Mouse (Mus musculus) left cerebral cortex, adult 8-10 months (tissue): ENCODE data around the gene Snf8. TPM values are rescaled to one million over a fixed set of nuclear protein-coding genes. Genes with fewer than 3 reads are reported as not detected.

ENCODE experiments used
- DNase-seq, 2 experiments: peaks; one replicate each; pipeline ENCODE4 v3.0.0; 2022; ENCODE audit warnings: low spot score in 2 of 2
- total RNA-seq, 4 experiments: library from RNA; stranded (reverse); gene quantifications; 2 replicates each; pipeline ENCODE4 v1.2.4; 2022

The Snf8 gene
- 100 to 1,000 TPM in 3 of 4 experiments, 10 to 100 TPM in 1; 98.4 to 106 (median 103) TPM for total RNA-seq

DNA sequence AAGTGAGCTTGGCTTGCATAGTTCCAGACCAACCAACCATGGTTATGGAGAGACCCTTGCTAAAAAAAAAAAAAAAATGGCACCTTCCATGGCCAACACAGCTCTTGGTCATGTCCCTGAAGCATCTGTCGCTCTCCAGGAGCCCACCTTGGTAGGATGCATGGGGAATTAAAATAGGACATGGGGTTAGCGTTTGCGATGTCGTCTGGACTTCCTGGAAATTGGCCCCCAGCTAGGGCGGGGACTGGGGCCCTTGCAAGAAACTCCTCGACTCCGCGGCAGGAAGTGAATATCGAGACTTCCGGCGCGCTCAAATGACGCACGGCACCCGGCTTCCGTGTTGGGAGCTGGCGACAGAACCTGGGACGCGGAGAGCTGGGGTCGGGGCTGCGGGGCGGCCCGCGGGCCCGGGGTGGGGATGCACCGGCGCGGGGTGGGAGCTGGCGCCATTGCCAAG is at the start of gene Snf8:
Gene Snf8, plus strand, starts transcription at position 290 of the 457 bp plus-strand sequence.
- peak; percentile 90 to 97 for DNase-seq

DNA sequence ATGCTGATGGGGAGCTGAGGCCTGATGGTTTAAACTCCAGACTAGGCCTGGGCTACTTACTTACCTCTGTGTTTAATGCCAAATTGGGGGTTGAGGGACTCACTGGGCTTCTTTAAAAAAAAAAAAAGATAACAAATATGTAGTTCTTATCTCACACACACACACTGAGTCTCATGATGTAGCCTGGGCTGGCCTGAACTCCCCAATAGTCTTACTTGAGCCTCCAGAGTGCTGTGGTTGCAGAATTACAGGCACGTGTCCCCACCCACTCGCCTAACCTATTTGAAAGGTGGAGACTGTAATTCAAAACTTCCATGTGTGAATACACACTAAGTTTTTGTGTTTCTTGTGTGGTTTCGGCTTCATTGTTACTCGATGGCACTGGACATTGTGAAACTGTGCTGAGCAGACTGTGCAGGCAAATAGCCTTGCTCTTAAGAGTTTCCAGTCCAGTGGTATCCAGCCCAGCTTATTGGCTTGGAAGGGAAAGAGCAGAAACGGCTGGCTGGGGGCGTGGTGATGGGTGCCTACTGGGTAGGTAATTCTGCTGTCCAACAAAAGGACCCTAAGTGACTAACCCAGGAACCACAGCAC is 46.7 kb upstream of the Snf8 start:
- DNase-seq: no peak

GRCm38 (mm10) chr11:95988533-95988932 is 46.2 kb upstream of the Snf8 start:
- no peak for DNase-seq

DNA sequence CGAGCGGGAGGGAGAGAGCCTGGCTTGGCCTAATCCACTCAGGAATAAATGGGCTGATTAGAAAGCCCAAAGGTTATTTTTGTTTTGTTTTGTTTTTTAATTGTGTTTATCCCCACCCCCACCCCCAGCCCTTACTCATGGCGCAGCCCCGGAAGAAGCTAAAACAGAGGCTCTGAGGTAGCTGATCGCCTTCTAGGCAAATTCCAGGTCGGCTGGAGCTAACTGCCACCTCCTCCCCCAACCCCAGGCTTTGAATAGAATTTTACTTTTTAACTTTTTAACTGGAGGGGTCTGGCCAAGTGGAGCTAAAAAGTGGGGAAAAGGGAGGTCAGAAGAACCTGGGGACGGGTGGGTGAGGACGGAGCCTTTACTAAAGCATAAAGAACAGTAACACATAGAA is 44.8 kb upstream of the Snf8 start:
- DNase-seq: no peak

DNA sequence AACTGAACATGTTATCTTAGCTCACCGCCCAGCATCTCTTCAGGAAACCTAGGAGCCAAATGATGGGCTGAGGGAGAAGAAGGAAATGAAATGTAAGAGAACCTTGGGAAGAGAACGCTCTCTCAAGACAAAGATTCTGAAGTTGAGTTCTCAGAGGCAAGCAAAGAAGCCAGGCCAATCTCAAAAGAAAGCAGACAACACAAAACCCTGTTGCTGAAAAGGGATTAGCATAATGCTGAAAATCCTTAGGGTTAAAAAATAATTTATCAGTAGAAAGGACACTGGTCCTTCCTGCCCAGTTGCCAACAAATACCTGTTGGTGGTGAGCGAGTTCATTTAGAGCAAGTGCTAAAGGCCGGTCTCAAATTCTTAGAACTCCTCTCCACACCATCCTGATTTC is 44.3 kb upstream of the Snf8 start:
- DNase-seq: no peak

- DNase-seq: no peak
These were observed 43.6 kb upstream of the Snf8 start for GRCm38 (mm10) chr11:95990886-95991708.

DNA sequence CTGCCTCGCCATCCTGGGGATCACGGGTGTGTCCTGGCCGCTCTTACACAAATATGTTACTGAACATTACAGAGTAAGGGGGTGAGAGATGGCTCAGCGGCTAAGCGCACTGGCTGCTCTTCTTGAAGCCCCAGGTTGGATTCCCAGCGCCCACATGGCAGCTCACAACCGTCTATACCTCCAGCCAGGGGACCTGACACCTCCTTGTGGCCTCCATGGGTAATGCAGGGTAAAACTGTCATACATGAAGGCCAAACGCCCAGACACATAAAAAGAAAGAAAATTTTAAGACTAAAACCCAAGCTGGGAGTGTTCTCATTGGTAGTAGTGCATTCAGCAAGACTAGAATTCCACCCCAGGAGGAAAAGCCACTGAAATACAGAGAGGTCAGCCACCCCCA is 40.5 kb upstream of the Snf8 start:
- no peak for DNase-seq

GRCm38 (mm10) chr11:96003100-96003900 is 31.4 kb upstream of the Snf8 start:
- no peak for DNase-seq

DNA sequence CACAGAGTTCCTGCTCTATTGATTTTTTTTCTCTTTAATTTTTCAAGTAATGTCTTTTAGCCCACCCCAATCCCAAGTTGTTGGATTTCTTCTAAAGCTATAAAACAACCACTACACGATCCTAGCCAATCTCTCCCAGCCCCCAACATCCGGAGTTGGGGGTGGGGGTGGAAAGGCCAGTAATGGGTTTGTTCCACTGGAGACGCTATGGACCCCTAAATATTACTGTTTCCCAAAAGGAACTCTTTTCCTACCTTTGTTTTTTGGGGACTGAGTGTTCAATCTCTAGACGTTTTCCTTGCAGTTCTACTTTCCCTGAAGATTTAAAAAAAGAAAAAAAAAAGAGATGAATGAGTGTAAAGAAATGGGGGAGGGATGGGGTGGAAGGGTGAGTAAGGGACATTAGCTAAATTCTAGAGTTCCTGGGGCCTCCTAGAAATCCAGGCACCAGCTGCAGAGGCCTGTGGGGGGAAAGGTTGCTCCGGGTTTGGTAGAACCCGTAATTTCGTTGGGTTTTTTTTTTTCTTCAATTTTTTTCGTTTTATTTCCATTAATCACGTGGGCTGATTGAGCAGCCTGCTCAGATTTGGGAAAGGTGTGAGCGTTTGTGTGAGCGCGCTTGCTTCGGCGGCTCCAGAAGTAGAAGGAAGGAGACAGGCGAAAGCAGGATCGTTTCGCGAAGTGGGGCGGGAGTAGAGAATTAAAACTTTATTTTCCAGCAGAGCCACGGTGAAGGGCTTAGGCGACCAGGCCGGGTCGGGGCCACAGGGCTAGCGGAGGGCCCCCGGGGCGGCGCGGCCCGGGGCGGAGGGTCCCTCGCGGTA is 30.5 kb upstream of the Snf8 start:
- no peak for DNase-seq

GRCm38 (mm10) chr11:96004793-96005402 is 29.8 kb upstream of the Snf8 start:
- DNase-seq: no peak

DNA sequence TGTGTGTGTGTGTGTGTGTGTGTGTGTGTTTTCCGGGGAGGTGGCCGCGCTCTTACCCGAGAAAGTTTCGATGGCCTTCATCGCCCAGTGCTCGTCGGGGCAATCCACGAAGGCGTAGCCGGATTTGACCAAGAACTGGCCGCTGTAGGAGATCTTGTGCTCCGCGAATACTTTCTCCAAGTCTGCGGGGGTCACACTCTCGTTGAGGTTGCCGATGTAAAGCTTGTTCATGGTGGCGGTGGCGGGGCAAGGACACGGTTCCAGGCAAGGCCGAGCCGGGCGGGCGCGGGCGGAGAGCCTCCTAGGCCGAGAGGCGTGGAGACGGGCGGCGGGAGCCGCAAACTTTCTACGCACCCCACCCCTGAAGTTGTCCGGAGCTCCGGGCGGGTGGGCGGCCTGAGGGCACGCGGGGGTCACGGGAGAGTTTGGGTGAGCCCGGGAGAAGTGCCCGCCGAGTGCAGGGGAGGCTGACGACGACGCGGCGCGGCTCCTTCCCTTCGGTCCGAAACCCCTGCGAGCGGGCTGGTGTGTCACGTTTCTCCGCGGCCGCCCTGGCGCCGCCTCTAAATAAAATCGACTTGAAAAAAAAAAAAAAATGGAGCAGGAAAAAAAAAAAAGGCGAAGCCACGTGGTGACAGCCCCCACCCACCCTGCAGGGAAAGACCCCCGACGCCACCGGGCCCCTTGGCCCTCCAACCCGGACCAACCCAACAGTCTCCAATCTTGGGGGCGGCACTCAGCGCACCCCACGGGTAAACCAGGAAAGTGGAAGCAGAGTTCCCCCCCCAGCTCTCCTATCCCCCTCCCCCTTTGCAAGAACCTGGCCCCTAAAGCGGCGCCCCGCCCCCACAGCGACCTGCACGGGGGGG is 29.0 kb upstream of the Snf8 start, which contains the start of gene Igf2bp1:
Gene Igf2bp1, minus strand, starts transcription at position 538 of the 869 bp plus-strand sequence.
- no peak for DNase-seq

DNA sequence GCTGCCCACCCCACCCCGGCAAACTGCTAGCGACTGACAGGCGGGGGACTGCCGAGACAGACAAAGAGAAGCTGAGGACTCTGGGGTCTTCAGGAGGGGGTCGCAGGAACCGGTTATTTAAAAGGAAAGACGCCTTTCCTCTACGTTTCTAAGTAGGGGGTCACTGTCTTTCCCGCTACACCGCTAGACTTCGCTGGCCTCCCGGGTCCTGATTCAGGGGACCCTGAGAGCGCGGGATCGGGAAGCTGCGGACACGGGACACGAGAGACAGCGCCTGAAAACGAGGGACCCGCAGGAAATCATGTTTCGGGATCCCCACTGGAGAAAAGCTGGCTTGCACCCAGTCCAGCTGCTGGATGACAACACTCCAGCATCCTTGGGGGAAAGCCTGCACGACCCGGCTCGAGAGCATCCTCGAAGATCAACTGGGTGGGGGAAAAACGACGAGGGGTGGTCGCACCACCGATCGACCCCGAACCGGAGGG is 28.3 kb upstream of the Snf8 start:
- DNase-seq: no peak

GRCm38 (mm10) chr11:96006852-96007515 is 27.7 kb upstream of the Snf8 start:
- DNase-seq: no peak

DNA sequence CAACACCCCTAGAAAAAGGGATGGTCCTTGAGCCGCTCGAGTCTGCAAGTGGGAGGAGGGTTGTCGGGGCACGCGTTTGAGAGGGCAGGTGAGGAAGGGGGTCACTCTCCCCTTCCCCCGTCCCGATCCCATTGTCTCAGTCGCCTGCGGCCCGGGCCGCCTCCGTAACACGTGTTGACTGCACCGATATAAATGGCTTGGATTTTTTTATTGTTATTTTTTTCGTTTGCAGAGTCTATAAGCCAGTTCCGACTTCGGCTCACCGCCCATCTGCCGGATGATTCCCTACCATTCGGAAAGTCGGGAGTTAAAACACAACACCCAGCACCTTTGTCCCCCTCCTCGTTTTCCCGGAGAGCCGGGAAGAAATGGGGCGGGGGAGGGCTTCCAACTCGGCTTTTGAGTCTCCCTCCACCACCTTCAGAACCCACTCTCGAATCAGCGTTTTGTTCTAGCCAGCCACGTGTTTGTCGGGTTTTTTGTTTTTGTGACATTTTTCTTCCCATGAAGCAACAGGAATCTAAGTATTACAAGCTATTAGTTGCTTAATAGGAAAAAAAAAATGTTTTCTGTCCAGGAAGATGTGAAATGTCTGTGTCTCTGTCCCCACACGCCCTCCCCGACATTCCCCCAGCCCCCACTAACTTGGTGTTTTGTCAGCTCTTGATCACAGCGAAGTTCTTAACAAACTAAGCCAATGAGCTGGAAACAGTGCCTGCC is 27.0 kb upstream of the Snf8 start:
- no peak for DNase-seq

GRCm38 (mm10) chr11:96008827-96009226 is 25.9 kb upstream of the Snf8 start:
- DNase-seq: no peak

GRCm38 (mm10) chr11:96011982-96012381 is 22.7 kb upstream of the Snf8 start:
- DNase-seq: no peak

DNA sequence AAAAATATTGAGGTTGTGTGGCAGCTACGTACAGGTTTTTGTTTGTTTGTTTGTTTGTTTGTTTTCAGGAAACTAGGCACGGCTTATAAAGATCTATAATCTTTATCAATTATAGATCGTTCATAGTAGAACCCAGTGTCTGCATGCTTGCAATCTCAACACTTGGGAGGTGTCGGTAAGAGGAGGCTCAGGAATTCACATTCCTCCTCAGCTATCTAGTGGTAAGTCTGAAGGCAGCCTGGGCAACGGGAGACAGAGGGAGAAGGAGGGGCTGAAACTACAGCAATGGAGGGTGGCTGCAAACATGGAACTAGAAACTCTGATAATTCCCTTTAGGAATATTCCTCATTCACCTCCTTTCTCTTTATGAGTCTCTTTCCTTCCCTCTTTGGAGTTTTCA is 19.3 kb upstream of the Snf8 start:
- no peak for DNase-seq

GRCm38 (mm10) chr11:96017941-96018351 is 16.7 kb upstream of the Snf8 start:
- peak in 1 of 2 experiments; percentile 22 for DNase-seq
